Mouse (Mus musculus) olfactory bulb, adult 2 months (tissue): Measurements from ENCODE around the gene Aox1.

Experiments used
- CTCF ChIP-seq: fragments of 200-500 bp; IDR thresholded peaks from 2 replicates; pipeline ENCODE4 v1.5.1; 2012; ENCODE audit warnings: low read depth, mild to moderate bottlenecking, low read length, moderate library complexity; ENCODE audit not compliant: insufficient read depth
- POLR2A ChIP-seq: fragments of 200-500 bp; IDR thresholded peaks from 2 replicates; pipeline ENCODE4 v1.6.1; 2012; ENCODE audit warnings: mild to moderate bottlenecking, low read depth, low read length, moderate library complexity; ENCODE audit not compliant: insufficient read depth

DNA sequence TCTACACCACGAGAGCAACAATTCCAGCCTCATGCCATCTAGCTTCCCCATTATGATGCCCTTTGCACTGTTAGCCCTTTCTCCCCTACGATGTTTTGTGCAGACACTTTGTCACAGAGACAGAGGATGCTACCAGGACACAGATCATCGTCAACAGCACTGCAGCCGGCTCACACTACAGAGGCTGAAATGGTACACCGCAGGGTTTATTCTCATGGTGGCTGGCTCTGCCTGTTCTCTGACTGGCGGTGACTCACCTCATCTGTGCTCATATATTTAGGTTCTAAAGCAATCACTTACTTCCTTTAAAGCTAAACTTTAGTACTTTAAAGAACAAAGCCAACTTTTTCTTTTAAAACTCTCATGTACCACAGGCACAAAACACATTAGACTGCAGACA lies 118.0 kb downstream of the Aox1 start:
- no peak for TF ChIP-seq POLR2A
- no peak for TF ChIP-seq CTCF
